Mouse (Mus musculus) midbrain, embryonic 13.5 days (tissue): Measurements from ENCODE around the gene Apoa4. TPM values are rescaled to one million over a fixed set of nuclear protein-coding genes. Genes with fewer than 3 reads are reported as not detected.

Experiments used
- ATAC-seq: fragments of 200-750 bp; cut with Nextera tagmentation; 2 replicates; pipeline ENCODE4 v1.8.0; 2017; ENCODE audit warnings: mild to moderate bottlenecking, moderate TSS enrichment, moderate library complexity
- H3K27ac ChIP-seq: fragments of 300-500 bp; sonication (generic); 2 replicates; pipeline ENCODE4 v1.5.1; 2015; ENCODE audit warnings: inconsistent platforms, mild to moderate bottlenecking, moderate library complexity
- H3K27me3 ChIP-seq: fragments of 300-500 bp; sonication (generic); 2 replicates; pipeline ENCODE4 v1.6.1; 2015; ENCODE audit warnings: mild to moderate bottlenecking, inconsistent platforms
- H3K36me3 ChIP-seq: fragments of 300-500 bp; sonication (generic); 2 replicates; pipeline ENCODE4 v1.6.1; 2015; ENCODE audit warnings: mild to moderate bottlenecking, inconsistent platforms
- H3K4me1 ChIP-seq: fragments of 300-500 bp; sonication (generic); replicated peaks from 2 replicates; pipeline ENCODE4 v1.6.1; 2015; ENCODE audit warnings: inconsistent platforms
- H3K4me2 ChIP-seq: fragments of 300-500 bp; sonication (generic); replicated peaks from 2 replicates; pipeline ENCODE4 v1.6.1; 2015; ENCODE audit warnings: moderate library complexity, mild to moderate bottlenecking, inconsistent platforms
- H3K4me3 ChIP-seq: fragments of 300-500 bp; sonication (generic); replicated peaks from 2 replicates; pipeline ENCODE4 v1.5.1; 2015; ENCODE audit warnings: mild to moderate bottlenecking, inconsistent platforms
- H3K9ac ChIP-seq: fragments of 300-500 bp; sonication (generic); replicated peaks from 2 replicates; pipeline ENCODE4 v1.6.1; 2015; ENCODE audit warnings: mild to moderate bottlenecking, inconsistent platforms
- H3K9me3 ChIP-seq: fragments of 300-500 bp; sonication (generic); 2 replicates; pipeline ENCODE4 v1.6.1; 2016; ENCODE audit warnings: mild to moderate bottlenecking, inconsistent platforms
- WGBS: fragments of 180-500 bp; shearing (Covaris S2); methylation state at CpG from one replicate; pipeline ENCODE4 v1.1.7; 2015; 5-methylcytosine and 5-hydroxymethylcytosine counted together
- polyA plus RNA-seq: library from polyadenylated mRNA; unstranded; fragments of >200 nt; fragmentation: Nextera tagmentation; extraction: Ambion mirVana; gene quantifications from 2 replicates; pipeline ENCODE4 v1.2.1, GENCODE M21; 2015

The Apoa4 gene
- polyA plus RNA-seq, 1 experiment from 2014 or later, result 0.08 TPM

DNA sequence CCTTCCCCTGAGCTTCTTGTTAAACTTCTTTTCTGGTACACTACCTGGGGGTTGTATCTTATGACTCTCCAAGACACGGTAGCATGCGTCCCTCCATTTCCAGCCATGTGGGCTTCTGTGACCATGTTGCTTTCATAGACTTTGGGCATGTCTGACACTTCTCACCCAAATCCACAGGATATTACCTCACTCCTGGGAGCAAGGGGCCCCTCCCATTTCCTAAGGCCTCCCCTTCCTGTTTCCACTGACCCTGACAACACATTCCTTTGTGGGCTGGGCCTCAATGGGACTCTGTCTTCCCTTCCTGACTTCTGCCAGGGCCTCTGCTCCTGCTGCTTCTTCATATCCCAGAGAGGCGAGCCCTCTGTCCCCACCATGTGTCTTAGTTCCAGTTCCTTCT, 17.1 kb downstream of the Apoa4 start:
- no peak for ATAC-seq
- 90% methylated on average over 3 of the region's 3 CpGs for WGBS
- H3K4me1 ChIP-seq, result no peaks in the 10 kb centered on the region

DNA sequence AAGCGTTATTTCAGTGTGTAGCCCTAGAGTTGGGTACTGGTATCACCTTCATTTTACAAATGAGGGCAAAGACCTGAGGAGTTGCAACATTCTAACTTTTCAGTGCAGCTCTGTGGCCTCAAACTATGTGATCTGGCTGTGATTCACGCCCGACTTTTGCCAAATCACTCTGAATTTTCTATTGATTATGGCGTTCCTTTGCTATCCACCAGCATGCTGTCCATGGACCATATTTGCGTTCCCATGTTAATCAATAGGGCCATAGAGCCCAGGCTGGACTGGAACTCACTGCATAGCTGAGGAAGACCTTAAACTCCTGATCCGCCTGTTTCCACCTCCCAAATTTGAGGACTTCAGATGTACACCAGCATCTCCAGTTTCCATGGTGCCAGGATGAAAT, 18.6 kb downstream of the Apoa4 start:
- Histone ChIP-seq H3K27ac (no peak overlapping the region), H3K4me2 (no peak overlapping the region), H3K36me3 (no peaks in the 10 kb centered on the region), H3K9me3 (no peaks in the 10 kb centered on the region), H3K4me3 (no peak overlapping the region), H3K27me3 (peaks cover 27% of the 10 kb centered on the region), H3K9ac (no peak overlapping the region), H3K4me1 (no peaks in the 10 kb centered on the region)
- WGBS, result 90% methylated on average over 6 of the region's 6 CpGs
- ATAC-seq, result no peak

More for the DNA sequence above, 17.1 kb downstream of the Apoa4 start:
- no peak overlapping the region for H3K27ac ChIP-seq
- no peaks in the 10 kb centered on the region for H3K9me3 ChIP-seq
- no peak overlapping the region for H3K4me2 ChIP-seq
- H3K9ac ChIP-seq, result no peak overlapping the region
- H3K27me3 ChIP-seq, result peaks cover 39% of the 10 kb centered on the region
- no peaks in the 10 kb centered on the region for H3K36me3 ChIP-seq
- H3K4me3 ChIP-seq, result no peak overlapping the region

DNA sequence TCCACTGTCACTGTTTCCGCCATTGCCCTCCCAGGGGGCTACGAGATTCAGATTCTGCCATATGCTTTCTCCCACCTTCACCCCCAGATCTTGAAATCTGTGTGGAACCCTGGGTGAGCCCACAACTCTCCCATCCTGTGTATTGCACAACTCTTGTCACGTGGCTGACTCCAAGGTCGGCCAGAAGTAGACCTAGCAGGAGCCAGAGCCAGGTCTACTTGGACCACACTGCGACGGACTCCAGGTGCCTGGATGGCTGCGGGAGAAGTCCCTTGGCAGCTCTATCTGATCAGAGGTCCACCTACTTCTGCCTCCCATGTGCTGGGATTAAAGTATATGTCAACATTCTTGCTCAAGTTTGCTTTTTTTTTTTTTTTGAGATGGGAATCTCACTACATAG, 20.6 kb downstream of the Apoa4 start:
- no peak overlapping the region for H3K27ac ChIP-seq
- no peak for ATAC-seq
- H3K36me3 ChIP-seq, result no peaks in the 10 kb centered on the region
- H3K4me3 ChIP-seq, result no peak overlapping the region
- no peak overlapping the region for H3K4me2 ChIP-seq
- H3K27me3 ChIP-seq, result peaks cover 23% of the 10 kb centered on the region
- 88% methylated on average over 7 of the region's 7 CpGs for WGBS
- no peaks in the 10 kb centered on the region for H3K9me3 ChIP-seq
- no peak overlapping the region for H3K9ac ChIP-seq
- no peaks in the 10 kb centered on the region for H3K4me1 ChIP-seq

DNA sequence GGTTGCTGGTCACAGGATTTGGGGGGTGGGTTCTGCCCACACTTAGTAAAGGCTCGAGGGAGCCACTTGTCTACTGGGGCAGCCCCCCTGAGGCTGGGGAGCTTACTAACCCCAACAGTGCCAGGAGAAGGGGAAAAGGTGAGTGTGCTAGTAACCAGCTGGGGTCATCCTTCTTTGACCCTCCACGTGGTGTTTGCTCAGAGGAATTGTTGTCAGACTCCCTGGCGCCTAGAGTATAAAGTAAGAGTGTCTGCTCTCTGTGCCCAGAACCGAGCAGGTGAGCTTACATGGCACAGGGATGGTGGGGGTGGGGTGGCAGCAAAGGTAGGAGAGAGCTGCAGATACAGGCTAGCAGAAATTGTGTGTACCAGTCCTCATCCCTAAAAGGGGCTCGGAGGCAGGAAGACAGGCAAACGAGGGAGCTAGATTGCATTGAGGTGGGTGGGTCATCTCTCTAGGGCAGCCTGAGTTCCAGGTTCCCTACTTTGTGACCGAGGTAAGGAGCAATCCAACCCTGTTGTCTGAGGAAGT, 27.9 kb downstream of the Apoa4 start, which contains the start of gene Apoa5:
Gene Apoa5, plus strand, starts transcription at position 291 of the 531 bp plus-strand sequence.
- no peak within 1 kb of the TSS for H3K4me2 ChIP-seq
- no peaks in the 10 kb centered on the region for H3K9me3 ChIP-seq
- no peak within 1 kb of the TSS for H3K4me3 ChIP-seq
- no peak within 1 kb of the TSS for H3K27ac ChIP-seq
- WGBS, result 64% methylated on average over 7 of the region's 7 CpGs
- peaks cover 4% of the 10 kb centered on the region for H3K4me1 ChIP-seq
- H3K36me3 ChIP-seq, result no peaks in the 10 kb centered on the region
- H3K9ac ChIP-seq, result no peak within 1 kb of the TSS
- ATAC-seq, result no peak
- H3K27me3 ChIP-seq, result peaks cover 25% of the 10 kb centered on the region

DNA sequence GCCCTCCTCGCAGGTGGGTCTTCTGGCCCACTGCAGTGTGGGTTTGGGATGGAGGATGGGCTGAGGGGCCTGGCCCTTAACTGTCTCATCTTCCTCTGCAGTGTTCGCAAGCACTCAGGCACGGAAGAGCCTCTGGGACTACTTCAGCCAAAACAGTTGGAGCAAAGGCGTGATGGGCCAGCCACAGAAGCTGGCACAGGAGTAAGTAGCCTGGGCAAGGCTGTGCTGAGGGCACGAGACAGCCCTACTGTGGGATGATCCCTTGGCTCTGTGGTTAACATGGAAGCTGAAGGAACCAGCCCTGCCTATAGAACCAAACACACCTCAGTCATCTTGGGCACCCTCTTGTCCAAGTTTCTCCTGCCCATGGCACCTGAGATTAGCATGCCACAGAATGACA, 28.6 kb downstream of the Apoa4 start:
- no peak for ATAC-seq
- H3K4me2 ChIP-seq, result no peak overlapping the region
- no peak overlapping the region for H3K4me3 ChIP-seq
- H3K36me3 ChIP-seq, result no peaks in the 10 kb centered on the region
- peaks cover 11% of the 10 kb centered on the region for H3K4me1 ChIP-seq
- H3K9ac ChIP-seq, result no peak overlapping the region
- H3K27me3 ChIP-seq, result peaks cover 25% of the 10 kb centered on the region
- H3K9me3 ChIP-seq, result no peaks in the 10 kb centered on the region
- no peak overlapping the region for H3K27ac ChIP-seq
- 80% methylated on average over 5 of the region's 5 CpGs for WGBS

DNA sequence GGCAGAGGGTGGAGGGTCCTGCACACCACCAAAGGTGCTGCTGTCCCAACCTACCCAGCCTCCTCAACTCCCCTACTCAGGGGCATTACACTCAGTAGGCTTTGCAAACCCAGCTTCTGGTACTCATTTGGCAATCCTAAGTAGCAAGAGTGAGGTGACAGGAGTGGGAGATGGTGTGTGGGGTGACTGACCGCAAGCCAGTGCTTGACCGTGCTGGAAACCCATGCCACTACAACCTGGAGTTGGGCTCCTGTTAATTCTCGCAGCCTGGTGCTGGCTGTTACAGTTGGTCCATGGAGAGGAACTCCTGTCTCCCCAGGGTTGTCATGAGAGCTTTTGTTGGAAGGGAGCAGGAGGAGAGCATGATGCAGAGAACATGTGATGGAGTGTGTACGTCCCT, 30.3 kb downstream of the Apoa4 start:
- Histone ChIP-seq H3K4me2 (no peak overlapping the region), H3K27ac (no peak overlapping the region), H3K36me3 (peaks cover 14% of the 10 kb centered on the region), H3K9ac (no peak overlapping the region), H3K27me3 (peaks cover 25% of the 10 kb centered on the region), H3K4me1 (peaks cover 16% of the 10 kb centered on the region), H3K4me3 (no peak overlapping the region), H3K9me3 (no peaks in the 10 kb centered on the region)
- 93% methylated on average over 4 of the region's 4 CpGs for WGBS
- ATAC-seq, result no peak

DNA sequence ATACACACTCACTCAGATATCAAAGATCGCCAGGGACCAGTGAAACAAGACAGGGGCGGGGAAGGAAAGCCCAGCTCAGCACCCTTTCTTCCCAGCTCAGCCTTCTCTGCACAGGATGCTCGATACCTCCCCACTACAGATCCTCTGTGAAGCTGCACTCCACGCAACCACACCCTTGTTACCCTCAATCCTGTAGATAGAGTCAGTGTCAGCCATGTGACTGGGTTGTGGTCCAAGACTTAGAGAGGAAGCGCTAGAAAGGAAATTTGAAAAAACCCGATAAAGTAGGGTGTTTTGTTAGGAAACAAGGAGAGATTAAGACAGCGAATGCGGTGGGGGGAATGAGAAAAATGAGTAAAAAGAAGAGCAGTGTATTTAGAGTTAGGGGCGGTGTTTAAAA, 31.6 kb downstream of the Apoa4 start:
- H3K4me1 ChIP-seq, result peaks cover 16% of the 10 kb centered on the region
- 92% methylated on average over 9 of the region's 9 CpGs for WGBS
- no peak overlapping the region for H3K27ac ChIP-seq
- H3K4me3 ChIP-seq, result peak overlapping the region; percentile 84; the same call in 1 of the 2 replicates
- ATAC-seq, result no peak
- H3K36me3 ChIP-seq, result peaks cover 27% of the 10 kb centered on the region
- no peaks in the 10 kb centered on the region for H3K9me3 ChIP-seq
- H3K4me2 ChIP-seq, result peak overlapping the region; percentile 98; the same call in 1 of the 2 replicates
- H3K27me3 ChIP-seq, result peaks cover 25% of the 10 kb centered on the region
- H3K9ac ChIP-seq, result no peak overlapping the region

DNA sequence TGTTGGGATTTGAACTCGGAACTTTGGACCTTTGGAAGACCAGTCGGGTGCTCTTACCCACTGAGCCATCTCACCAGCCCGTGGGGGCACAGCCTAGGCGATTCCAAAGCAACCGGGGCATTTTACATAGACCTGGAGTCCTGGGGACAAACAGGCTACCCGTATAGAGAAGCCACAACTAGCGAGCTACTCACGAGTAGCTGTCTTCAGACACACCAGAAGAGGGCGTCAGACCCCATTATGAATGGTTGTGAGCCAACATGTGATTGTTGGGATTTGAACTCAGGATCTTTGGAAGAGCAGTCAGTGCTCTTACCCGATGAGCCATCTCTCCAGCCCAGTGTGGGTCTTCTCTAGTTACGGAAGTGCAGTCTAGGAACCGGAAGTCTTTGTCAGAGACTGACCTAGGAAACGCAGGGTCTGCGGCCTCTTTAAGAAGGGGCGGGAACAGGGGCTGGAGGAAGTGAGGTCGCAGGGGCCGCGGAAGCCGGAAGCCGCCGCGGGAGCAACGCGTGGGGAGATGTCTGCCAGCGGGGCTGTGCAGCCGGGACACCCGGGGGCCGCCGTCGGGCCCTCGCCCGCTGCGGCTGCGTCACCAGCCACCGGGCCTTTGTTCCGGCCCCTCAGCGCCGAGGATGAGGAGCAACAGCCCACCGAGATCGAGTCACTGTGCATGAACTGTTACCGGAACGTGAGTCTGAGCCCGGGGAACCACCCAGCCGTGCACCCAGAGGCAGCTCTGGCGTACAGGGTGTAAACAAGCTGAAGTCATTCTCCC, 32.4 kb downstream of the Apoa4 start, which contains the start of gene Zpr1:
Gene Zpr1, plus strand, starts transcription at position 388 of the 778 bp plus-strand sequence.
- 5% methylated on average over 45 of the region's 45 CpGs for WGBS
- Histone ChIP-seq H3K4me2 (peak within 1 kb of the TSS; percentile 98), H3K9ac (peak within 1 kb of the TSS; percentile 84), H3K27ac (peak within 1 kb of the TSS; percentile 61), H3K36me3 (peaks cover 35% of the 10 kb centered on the region), H3K27me3 (peaks cover 25% of the 10 kb centered on the region), H3K9me3 (no peaks in the 10 kb centered on the region), H3K4me3 (peak within 1 kb of the TSS; percentile 84), H3K4me1 (peaks cover 16% of the 10 kb centered on the region)
- peak; percentile 98 for ATAC-seq

DNA sequence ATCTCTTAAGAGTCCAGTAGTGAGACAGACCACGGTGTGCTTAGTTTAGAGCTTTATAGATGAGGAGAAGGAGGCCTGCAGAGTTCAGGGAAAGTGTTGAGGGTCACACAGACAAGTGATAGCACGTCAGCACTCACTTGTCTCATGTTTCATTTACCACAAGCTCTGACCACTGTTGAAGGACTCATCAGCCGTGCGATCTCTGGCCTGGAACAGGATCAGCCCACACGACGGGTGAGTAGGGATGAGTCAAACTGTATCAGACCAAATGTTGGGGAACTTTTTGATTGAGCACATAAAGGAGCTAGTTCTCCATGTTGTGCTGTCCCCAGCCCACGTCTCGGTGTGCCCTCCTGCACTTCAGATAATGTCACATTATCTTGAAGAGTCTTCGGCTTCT, 34.0 kb downstream of the Apoa4 start:
- no peak for ATAC-seq
- Histone ChIP-seq H3K4me1 (peaks cover 16% of the 10 kb centered on the region), H3K36me3 (peaks cover 49% of the 10 kb centered on the region), H3K4me2 (peak overlapping the region; percentile 98; the same call in 1 of the 2 replicates), H3K27ac (no peak overlapping the region), H3K27me3 (peaks cover 19% of the 10 kb centered on the region), H3K9me3 (no peaks in the 10 kb centered on the region), H3K4me3 (no peak overlapping the region), H3K9ac (no peak overlapping the region)
- 93% methylated on average over 9 of the region's 9 CpGs for WGBS

DNA sequence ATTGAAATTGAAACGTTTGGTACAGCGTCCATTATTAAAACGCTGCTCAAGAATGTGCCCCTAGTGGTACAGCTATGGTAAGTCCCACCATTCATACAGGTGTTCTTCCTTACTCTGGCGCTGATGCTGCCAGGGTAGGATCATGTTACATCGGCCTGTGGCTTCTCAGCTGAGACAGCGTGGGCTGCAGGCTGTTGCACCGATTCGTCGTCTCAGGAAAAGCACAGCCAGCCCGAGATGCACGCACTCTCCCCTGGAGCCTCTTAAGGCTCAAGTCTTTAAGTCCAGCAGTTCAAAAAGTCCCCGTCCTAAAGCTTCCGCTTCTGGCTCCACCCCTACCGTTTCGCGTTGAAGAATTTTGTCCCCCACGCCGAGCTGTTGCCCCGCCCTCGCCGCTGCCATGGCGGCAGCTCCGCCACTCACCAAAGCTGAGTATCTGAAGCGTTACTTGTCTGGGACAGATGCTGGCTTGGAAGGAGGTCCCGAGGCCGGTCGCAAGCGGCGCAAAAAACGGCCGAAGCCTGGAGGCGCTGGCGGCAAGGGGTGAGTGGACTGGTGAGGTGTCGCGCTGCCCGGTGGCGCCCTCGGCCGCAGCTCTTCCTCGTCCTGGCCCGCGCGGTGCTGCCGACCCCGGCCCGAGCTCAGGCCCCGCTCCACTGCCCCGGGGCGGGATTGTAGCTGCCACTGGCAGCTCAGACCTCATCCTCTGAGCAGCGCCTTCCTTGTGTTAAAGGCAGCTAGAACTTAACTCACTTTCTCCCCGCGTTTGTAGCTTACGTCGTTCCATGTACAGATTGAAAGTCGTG, 42.3 kb downstream of the Apoa4 start, which contains the start of gene Bud13:
Gene Bud13, plus strand, starts transcription at position 378 of the 806 bp plus-strand sequence.
- H3K4me3 ChIP-seq, result peak within 1 kb of the TSS; percentile 75
- H3K36me3 ChIP-seq, result peaks cover 52% of the 10 kb centered on the region
- H3K27me3 ChIP-seq, result no peaks in the 10 kb centered on the region
- H3K9ac ChIP-seq, result peak within 1 kb of the TSS; percentile 82
- 1% methylated on average over 55 of the region's 55 CpGs for WGBS
- H3K27ac ChIP-seq, result peak within 1 kb of the TSS; percentile 75
- ATAC-seq, result peak; percentile 93
- peaks cover 21% of the 10 kb centered on the region for H3K4me1 ChIP-seq
- H3K9me3 ChIP-seq, result no peaks in the 10 kb centered on the region
- peak within 1 kb of the TSS; percentile 74 for H3K4me2 ChIP-seq
